Mouse (Mus musculus) right cerebral cortex, adult 2 months (tissue): ENCODE data around the gene Cd209c.

Experiments
- DNase-seq, 2 experiments: peaks; one replicate each; pipeline ENCODE4 v3.0.0; 2021 to 2022; ENCODE audit warnings: low spot score in 2 of 2

The Cd209c gene

GRCm38 (mm10) chr8:3954646-3955045, at the start of gene Cd209c:
Gene Cd209c, minus strand, starts transcription at chr8:3954746.
- DNase-seq: no peak

- DNase-seq: no peak
Observed at GRCm38 (mm10) chr8:3994219-3994618, 39.7 kb upstream of the Cd209c start.

- DNase-seq: peak in 1 of 2 experiments; percentile 2
Observed at GRCm38 (mm10) chr8:3956037-3956436, 1.5 kb upstream of the Cd209c start.

- DNase-seq: no peak
Observed at GRCm38 (mm10) chr8:3940023-3940422, 14.5 kb downstream of the Cd209c start.

GRCm38 (mm10) chr8:3926744-3927143, 27.8 kb downstream of the Cd209c start, which contains the start of gene Cd209b:
Gene Cd209b, minus strand, starts transcription at chr8:3926844.
- no peak for DNase-seq
